Mouse (Mus musculus): ENCODE measurements around the gene Guk1. TPM values are rescaled to one million over a fixed set of nuclear protein-coding genes. Genes with fewer than 3 reads are reported as not detected.

Guk1 gene
- polyA plus RNA-seq, 1 experiment from 2014 or later: 232 TPM

Other genes starting within 250 kb of the Guk1 start
- 311 and 338 TPM in 2 replicates for gene Hist3h2ba, start 243.3 kb downstream of the Guk1 start, polyA plus RNA-seq (2015; fragmentation: Nextera tagmentation; extraction: Ambion mirVana)
- 119 and 121 TPM in 2 replicates for gene Hist3h2a, start 237.5 kb downstream of the Guk1 start, polyA plus RNA-seq (2015; fragmentation: Nextera tagmentation; extraction: Ambion mirVana)
- gene Trim17, start 237.5 kb downstream of the Guk1 start, polyA plus RNA-seq (2015; fragmentation: Nextera tagmentation; extraction: Ambion mirVana): 1.5 and 2.0 TPM in 2 replicates
- 22.1 and 24.1 TPM in 2 replicates for gene Trim11, start 214.1 kb downstream of the Guk1 start, polyA plus RNA-seq (2015; fragmentation: Nextera tagmentation; extraction: Ambion mirVana)
- gene Obscn, start 55.8 kb downstream of the Guk1 start, polyA plus RNA-seq (2015; fragmentation: Nextera tagmentation; extraction: Ambion mirVana): 0.28 and 0.38 TPM in 2 replicates
- gene Iba57, start 28.5 kb downstream of the Guk1 start, polyA plus RNA-seq (2015; fragmentation: Nextera tagmentation; extraction: Ambion mirVana): 7.2 and 8.7 TPM in 2 replicates
- 0.13 and 0.28 TPM in 2 replicates for gene Gjc2, start 9.0 kb downstream of the Guk1 start, polyA plus RNA-seq (2015; fragmentation: Nextera tagmentation; extraction: Ambion mirVana)
- gene Mrpl55, start 10.3 kb upstream of the Guk1 start, polyA plus RNA-seq (2015; fragmentation: Nextera tagmentation; extraction: Ambion mirVana): 89.8 and 93.2 TPM in 2 replicates
- gene 2310033P09Rik, start 16.1 kb upstream of the Guk1 start, polyA plus RNA-seq (2015; fragmentation: Nextera tagmentation; extraction: Ambion mirVana): 24.3 and 27.7 TPM in 2 replicates
- gene Arf1, start 36.1 kb upstream of the Guk1 start, polyA plus RNA-seq (2015; fragmentation: Nextera tagmentation; extraction: Ambion mirVana): 645 TPM in 2 replicates
- gene Wnt3a, start 98.5 kb upstream of the Guk1 start, polyA plus RNA-seq (2015; fragmentation: Nextera tagmentation; extraction: Ambion mirVana): 0.43 and 0.61 TPM in 2 replicates
- gene Wnt9a, start 114.7 kb upstream of the Guk1 start, polyA plus RNA-seq (2015; fragmentation: Nextera tagmentation; extraction: Ambion mirVana): 3.8 and 3.9 TPM in 2 replicates
- gene Prss38, start 183.4 kb upstream of the Guk1 start, polyA plus RNA-seq (2015; fragmentation: Nextera tagmentation; extraction: Ambion mirVana): 0.18 TPM in 1 of 2 replicates, not detected in the other